Mouse (Mus musculus) A20 (cell line): ENCODE measurements around the gene Slc35b2.

Experiments used
- DNase-seq: peaks from one replicate; pipeline ENCODE4 v3.0.0-alpha.2; 2011; ENCODE audit warnings: low read depth, low spot score

Slc35b2 gene

DNA sequence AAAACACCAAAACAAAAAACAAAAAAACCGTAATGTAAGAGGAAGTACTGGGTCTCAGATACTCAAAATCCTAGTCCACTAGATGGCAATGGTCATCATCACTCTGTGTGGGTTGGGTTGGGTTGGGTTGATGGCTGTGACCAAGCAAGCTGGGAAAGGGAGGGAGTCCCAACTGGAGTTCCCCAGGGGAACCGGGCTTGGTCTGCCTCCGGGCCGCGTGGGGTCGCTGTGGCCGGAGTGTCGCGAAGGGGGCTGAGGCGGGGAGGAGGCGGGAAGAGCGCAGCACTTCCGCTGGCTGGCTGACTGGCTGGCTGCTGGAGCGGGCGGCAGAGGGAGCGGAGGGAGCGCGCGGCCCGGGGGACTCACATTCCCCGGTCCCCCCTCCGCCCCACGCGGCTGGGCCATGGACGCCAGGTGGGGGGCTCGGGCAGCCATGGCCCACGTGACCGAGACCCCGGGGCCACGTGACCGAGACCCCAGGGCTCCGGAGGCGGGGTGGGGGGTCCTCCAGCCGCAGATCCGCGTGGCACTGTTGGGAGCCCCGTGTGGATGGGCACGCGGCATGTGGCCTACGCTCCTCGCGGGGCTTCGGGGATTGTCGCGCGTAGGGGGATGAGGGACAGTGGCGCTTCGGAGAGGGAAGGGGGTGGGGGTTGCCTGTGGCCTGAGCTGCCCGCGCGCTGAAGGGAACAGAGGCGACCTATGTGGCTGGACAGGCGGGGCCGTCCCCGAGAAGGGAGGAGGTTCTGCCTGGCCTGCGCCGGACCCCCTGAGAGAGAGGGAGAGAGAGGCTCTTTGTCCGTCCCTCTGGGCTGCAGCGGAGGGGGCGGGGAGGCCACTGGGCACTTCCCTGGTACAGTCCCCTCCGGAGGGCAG is at the start of gene Slc35b2:
Gene Slc35b2 (plus strand): TSS at position 220 of the 876 bp plus-strand sequence.
- DNase-seq = peak; percentile 91

DNA sequence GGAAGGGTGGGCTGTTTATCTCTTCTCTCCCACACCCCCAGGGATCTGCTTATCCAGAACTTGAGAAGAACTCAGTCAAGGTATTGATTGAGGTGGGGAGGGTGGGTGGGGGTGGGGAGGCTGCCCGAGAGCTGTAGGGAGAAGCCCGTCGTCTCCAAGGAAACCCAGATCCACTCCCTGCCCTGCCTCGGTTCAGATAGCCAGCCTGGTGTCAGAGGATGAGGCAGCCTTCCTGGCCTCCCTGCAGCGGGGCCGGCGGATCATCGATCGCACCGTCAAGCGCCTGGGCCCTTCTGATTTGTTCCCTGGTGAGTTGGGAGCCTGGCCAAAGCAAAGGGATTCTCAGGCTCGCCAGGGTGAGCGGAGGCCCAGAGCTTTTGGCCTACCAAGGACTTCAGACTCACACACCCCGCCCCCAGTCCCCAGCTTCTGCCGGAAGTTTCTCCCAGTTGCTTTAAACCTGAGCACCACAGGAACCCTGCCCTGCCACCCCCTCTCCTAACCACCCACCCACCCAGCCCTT is 48.4 kb upstream of the Slc35b2 start:
- no peak for DNase-seq

DNA sequence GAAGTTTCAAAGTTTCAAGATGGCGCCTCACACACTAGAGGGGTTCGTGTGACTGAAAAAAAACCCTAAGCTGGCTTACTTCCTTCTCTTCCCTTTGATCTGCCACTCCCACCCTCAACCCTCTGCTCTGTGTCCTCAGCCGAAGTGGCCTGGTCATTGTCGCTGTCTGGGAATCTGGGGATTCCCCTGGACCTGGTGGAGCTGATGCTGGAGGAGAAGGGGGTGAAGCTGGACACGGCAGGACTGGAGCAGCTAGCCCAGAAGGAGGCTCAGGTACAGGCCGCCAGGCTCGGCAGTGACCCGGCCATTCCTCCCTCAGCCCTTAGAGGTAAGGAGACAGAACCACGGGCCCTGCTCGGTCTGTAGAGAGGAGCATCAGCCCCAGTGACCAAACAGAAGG is 47.9 kb upstream of the Slc35b2 start:
- no peak for DNase-seq

DNA sequence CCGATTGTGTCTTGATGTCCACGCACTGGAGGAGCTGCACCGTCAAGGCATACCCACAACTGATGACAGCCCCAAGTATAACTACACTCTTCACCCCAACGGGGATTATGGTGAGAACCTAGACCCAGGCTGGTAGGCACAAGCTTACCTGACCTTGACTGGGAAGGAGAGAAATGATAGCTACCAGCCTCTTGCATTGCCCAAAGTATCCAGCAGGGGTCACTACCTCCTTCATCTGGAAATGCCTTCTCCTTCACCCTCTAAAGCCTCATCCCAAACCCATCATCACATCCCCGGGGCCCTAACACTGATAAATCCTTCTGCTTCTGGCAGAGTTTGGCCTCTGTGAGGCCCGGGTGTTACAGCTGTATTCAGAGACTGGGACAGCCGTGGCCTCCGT is 47.2 kb upstream of the Slc35b2 start:
- peak; percentile 55 for DNase-seq

DNA sequence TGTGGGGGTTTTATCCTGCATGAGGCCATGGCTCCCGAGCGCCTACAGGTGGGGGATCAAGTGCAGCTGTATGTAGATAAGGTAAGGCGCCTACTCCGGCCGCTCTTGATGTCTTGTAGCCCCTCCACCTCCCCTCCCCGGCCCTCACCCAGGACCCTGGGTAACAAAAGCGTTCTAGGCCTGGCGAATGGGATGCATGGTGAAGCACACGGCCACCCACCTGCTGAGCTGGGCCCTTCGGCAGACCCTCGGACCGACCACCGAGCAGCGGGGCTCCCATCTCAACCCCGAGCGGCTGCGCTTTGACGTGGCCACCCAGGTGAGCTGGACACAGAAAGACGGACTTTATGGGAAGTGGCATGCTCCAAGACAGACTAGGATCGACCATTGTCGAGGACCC is 46.5 kb upstream of the Slc35b2 start:
- no peak for DNase-seq

DNA sequence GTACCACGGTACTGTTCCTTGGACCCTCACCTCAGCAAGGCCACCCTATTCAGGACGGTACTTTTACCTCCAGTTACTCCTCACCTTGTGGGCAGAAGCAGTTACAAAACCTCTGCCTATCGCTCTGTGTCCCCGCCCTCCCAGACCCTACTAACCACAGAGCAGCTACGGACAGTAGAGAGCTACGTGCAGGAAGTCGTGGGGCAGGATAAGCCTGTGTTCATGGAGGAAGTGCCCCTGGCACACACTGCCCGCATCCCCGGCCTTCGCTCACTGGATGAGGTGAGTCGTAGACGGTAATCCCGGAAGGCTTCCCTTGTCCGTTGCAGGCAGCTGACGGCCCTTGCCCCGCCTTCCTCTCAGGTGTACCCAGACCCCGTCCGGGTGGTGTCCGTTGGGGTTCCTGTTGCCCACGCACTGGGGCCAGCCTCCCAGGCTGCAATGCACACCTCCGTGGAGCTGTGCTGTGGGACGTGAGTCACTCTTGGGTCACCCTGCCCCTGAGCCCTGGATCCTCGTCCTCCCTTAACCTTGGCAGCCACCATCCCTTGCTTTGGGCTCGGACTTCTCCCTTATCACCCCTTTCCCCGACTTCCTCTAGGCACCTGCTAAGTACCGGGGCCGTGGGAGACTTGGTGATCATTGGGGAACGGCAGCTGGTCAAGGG is 46.0 kb upstream of the Slc35b2 start:
- DNase-seq = no peak

DNA sequence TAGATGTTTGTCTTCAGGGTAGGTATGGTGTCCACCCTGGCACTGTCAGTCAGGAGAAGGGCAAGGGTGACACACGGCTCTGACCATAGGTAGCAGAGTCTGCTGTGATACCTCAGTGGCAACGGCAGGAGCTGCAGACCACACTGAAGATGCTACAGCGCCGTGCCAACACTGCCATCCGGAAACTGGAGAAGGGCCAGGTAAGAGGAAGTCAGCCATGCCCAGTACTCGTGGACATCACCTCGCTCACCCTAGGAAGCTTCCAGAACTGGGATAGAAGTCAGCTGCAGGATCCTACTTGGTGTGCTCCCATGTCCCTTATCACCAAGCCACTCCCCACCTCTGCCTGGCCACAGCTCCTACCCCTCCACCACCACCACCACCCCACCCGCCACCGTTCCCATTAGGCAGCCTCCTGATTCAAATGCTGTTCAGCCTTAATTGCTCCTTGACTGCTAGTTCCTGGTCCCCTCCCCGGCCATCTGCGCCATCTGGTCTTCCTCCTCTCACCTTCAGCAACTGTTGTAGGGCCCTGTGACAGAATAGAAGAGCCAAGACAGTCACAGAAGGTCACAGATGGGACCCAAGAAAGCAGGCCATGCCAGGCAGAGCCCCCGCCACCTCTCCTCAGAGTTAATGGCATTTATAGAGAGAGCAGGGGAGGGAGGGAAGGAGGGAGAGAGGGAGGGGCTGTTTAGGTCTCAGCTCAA is 44.8 kb upstream of the Slc35b2 start:
- DNase-seq = no peak

DNA sequence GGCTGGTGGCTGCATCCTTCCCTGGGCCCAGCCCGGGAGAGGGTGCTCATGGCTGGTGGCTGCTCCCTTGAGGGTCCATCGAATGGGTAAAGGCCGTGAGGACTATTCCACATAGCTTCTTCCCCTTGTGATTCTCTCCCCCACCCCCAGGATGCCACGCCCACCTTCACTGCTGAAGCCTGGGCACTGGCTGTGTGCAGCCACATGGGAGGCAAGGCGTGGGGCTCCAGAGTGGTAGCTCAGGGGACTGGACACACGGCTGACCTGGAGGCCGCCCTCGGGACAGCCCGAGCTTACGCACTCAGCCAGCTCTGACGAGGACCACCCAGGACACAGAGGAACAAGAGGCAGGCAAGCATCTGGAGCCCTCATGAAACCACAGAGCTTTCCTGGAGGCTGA is 43.5 kb upstream of the Slc35b2 start:
- no peak for DNase-seq

DNA sequence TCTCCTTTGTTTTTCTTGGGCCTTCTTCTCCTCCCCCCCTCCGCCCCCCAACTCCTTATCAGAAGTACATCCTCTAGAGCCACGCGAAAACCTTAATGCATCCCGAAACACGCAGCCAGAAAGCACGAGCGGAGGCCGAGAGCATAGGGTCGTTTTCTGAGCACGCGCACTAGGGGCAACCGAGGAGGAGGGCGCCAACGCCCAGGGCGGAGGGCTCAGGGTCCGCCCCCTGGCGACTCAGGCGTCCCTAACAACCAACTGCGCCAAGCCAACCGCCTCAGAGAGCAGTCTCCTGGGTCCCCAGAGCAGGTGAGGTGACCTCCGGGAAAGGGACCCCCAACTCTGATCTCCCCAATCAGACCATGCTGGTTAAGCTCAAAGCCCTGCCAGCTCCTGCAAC is 40.4 kb upstream of the Slc35b2 start, which contains the start of gene Tcte1:
Gene Tcte1 (plus strand): TSS at position 172 of the 400 bp plus-strand sequence.
- no peak for DNase-seq

DNA sequence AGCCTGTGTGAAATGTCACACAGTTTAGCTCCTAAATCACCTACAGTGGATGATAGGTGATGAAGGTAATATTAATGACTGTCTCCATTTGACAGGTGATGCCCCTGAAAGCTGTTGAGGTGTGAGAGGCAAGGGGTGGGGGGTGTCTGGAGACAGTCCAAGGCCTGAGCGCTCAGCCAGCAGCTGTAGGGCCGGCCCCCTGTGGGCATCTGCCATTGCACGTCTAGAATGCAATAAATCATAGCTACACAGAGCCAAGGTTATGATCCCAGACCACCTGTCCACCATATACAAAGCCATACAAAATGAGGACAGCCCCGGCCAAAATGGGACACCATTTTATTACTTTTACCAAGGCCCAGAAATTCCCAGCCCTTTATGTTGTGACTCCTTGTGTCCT is 38.7 kb upstream of the Slc35b2 start:
- DNase-seq = no peak

DNA sequence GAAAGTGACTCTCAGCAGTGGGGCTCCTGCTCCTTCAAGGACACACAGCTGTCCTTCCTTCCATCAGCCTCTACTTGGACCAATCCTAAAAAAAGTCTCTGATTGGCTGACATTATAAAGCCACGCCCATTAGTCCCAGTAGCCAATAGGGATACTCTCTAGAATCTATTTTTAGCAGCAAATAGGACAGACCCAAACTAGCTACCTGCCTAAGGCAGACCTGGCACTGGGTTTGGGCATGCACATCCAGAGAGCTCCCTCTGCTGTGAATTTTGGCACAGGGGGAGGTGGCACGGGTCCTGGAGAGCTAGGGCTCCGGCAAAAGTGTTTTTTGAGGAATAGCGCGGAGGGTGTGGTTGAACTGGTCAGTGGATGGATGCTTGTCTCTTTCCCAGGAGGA is 37.1 kb upstream of the Slc35b2 start:
- DNase-seq = no peak

DNA sequence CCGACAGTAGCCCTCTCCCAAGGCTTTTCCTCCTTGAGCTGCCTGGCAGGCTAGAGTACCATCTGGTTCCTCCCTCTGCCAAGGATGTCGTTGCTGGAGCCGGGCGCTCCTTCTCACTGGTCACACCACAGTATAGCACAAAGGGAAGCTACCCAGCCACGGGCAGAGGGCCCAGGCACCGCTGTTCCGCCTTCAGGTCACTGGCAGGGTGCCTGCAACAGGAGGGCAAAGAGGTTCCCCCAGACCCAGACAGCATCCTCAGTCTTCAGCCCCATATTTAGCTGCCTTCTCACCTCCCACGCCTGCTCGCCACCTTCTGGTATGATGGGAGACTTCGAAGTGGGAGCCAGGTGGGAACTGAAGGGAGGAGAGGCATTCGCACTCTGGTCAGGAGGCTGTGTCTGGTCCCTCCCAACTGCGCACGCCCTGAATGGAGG is 33.3 kb upstream of the Slc35b2 start:
- DNase-seq = no peak

DNA sequence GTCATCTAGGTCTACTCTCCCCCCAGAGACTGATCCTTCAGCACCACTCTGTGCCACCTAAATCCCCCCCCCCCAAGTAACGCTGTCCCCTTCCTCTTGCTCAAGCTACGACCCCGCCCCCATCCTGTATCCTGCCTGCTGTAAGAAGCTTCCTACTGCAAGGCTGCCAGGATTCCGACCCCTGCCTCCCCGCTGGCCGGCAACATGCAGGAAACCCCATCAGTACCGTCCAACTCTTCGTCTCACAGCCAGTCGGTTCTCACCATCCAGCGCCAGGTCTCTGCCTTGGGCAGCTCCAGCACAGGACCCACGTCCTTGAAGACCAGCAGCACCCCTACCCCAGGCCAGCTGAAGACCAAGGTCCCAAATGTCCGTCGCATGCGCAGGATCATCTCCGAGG is 30.8 kb upstream of the Slc35b2 start:
- DNase-seq = no peak

DNA sequence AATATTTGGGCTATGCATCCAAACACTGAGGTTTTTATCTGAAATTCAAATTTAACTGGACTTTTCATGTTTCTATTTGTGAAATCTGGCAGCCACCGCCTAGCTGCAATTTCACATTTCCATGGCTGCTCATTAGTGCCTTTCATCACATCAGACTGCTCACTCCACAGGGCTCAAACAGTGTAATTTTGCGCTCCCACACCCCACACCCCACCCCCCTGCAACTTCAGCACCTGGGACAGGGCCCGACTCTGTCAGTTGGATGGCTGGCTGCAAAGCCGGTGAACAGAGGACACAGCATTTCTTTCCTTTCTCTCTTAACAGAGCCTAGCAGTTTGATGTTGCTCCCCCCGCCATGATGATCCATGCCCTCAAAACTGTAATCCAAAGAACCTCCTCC is 27.4 kb upstream of the Slc35b2 start:
- DNase-seq = no peak

DNA sequence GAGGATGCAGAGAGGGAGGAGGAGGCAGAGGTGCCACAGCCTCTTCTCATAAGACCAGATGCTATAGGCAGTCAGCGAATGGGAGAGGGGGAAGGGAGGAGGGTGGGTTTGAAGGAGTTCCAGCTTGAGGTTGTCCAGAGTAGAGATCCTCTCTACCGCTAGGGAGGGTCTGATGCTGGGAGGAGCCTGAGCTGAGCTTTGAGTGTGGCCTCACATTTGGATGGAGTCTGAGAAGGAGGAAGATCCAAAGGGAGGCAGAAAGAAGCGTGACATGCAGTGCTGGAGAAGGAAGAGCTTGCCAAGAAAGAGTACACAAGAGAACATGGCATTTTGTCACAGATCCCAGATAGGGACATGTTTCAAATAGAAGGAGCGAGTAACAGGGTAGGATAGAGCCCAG is 25.3 kb upstream of the Slc35b2 start:
- DNase-seq = no peak

DNA sequence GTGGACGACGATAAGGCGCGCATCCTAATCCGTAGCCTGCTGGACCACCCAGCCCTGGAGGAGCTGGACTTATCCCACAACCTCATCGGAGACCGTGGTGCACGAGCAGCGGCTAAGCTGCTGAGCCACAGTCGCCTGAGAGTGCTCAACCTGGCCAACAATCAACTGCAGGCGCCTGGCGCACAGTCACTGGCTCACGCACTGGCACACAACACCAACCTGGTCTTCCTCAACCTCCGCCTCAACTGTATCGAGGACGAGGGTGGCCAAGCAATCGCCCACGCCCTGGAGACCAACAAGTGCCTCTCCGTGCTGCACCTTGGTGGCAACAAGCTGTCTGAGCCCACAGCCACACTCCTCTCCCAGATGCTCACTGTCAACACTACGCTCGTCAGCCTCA is 24.0 kb upstream of the Slc35b2 start:
- no peak for DNase-seq

DNA sequence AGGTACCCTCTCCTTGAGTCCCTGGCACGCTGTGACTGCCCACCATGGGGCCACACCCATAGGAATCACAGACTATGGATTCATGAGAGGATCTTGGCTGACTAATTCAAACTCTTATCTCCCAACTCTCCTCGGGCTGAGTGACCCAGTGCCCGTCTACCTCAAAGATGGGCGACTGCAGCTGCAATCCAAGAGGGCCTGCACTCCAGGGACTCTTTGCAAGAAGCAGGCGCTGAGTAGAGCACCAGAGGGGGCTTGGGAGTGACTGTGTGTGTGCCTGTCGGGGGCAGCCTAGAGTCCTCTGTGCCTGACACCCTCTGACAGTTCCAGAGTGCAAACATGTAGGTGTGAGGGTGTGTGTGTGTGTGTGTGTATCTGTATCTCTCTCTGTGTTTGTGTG is 21.5 kb upstream of the Slc35b2 start:
- DNase-seq = no peak

DNA sequence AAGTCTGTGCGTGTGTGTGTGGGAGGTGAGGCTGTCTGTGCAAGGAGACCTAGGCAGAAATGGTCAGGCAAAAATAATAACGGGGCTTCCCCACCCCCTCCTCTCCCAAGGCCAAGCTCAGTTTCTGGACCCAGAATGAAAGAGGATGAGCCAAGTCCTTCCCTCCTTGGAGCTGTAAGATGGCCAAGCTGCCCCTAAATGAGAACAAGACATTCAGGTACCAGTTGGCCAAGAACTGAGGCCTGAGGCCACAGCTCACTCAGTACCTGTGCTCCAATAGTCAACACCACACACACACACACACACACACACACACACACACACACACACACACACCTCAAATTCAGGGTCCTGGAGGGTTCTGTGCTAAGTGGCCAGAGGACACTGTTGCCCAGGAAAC is 21.0 kb upstream of the Slc35b2 start:
- no peak for DNase-seq

DNA sequence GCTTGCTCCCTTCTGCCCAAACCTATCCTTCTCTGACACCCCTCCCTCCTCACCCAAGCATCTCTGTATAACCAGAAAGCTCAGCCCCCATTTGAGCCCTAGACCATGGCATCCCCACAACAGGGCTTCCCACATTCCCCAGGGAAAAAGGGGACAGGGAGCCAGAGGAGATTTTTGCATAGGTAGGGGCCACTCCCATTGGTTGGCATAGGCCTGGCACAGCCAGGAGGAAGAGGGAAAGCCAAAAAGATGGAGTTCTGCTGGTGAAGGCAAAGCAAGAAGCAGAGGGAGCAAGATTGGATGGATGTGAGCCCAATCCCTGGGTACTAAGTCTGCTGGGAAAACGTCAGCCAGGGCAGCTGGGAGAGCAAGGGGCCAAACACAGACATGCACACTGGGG is 20.6 kb upstream of the Slc35b2 start:
- no peak for DNase-seq

DNA sequence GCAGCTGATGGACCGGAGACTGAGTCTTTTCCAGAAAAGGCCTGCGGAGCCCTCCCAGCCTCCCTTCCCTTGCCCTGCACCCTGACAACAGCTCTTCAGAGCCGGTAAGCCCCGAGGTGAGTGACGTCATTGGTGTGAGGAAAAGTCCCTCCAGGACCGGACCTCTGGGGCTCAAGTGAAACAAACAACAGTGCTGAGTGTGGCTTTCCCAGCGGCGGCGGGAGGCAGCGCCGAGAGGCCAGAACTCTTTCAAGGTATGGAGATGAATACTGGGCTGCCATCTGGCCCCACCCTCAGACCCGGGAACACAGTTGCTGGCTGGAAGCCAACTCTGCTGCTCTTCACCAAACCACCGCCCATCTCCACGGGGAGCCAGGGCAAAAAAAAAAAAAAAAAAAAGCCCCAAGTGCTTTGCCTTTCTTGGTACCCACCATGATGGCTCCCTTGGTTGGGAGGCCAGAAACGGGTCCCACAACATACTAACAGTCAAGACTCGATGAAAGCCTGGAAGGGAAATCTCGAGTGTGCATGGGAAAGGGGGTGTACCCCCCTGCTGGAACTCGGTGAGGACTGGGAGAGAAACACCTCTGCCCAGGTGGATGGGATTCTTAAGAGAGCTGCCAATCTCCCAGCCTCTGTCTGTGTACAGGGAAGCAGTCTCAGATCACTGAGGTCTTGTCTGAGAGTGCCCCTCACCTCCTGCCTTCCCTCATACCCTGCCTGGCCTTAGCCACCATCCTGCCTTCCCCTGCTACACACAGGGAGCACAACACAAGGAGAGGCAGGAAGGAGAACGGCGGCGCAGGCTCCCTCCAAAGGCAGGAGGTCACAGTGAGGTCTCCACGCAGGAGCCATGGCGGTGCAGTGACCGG is 19.4 kb upstream of the Slc35b2 start:
- no peak for DNase-seq

DNA sequence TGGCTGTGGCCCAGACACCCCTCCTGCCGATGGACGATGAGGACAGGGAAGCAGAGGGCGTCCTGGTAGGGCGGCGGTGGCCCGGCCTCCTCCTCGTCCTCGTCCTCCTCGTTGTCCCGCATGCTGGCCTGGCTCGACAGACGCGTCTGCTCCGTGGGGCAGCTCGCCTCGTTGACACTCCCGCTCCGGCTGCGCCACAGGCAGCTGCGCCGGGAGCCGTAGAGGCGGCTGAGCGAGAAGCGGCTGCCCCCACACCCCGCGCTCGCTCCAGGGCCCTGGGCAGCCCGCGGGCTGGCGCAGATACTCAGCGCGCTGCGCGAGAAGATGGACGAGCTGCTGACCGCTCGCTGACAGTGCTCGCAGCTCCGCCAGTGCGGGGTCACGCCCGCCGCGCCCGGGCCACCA is 18.8 kb upstream of the Slc35b2 start:
- DNase-seq = no peak
